Mouse (Mus musculus): ENCODE results near the gene Cbx4.

Gene Cbx4

GRCm38 (mm10) chr11:119092286-119092685 lies 6.3 kb upstream of the Cbx4 start:
- TF ChIP-seq GATA4 (IDR thresholded peaks at IDR 0.05; ENCODE audit: insufficient replicate concordance, low read length) = no peak

DNA sequence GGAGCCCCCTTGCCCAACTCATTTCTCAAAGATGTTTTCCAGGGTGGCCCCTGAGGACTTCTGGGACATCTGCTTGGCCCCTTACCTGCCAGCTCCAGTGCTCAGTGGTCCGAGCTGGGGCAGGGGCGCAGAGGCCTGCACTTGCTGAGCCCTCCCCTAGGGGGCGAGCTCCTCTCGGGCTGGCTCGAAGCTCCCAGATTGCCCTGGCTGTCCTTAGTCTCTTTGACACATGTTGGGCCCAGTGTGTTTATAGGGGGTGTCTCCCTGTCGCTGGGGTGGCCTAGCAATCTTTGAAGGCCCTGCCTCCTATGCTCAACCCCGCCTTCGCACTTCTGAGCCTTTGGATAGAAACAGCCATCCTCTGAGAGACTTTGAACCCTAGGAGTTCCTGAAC lies 5.6 kb upstream of the Cbx4 start:
- TF ChIP-seq GATA4 (IDR thresholded peaks at IDR 0.05; ENCODE audit: insufficient replicate concordance, low read length) = no peak

- TF ChIP-seq GATA4 (IDR thresholded peaks at IDR 0.05; ENCODE audit: insufficient replicate concordance, low read length) = peak; percentile 17; the same call in 1 of the 2 replicates
These were observed 5.1 kb upstream of the Cbx4 start for GRCm38 (mm10) chr11:119090961-119091597.

GRCm38 (mm10) chr11:119090076-119090960 lies 4.3 kb upstream of the Cbx4 start:
- no peak for TF ChIP-seq GATA4 (IDR thresholded peaks at IDR 0.05; ENCODE audit: insufficient replicate concordance, low read length)

DNA sequence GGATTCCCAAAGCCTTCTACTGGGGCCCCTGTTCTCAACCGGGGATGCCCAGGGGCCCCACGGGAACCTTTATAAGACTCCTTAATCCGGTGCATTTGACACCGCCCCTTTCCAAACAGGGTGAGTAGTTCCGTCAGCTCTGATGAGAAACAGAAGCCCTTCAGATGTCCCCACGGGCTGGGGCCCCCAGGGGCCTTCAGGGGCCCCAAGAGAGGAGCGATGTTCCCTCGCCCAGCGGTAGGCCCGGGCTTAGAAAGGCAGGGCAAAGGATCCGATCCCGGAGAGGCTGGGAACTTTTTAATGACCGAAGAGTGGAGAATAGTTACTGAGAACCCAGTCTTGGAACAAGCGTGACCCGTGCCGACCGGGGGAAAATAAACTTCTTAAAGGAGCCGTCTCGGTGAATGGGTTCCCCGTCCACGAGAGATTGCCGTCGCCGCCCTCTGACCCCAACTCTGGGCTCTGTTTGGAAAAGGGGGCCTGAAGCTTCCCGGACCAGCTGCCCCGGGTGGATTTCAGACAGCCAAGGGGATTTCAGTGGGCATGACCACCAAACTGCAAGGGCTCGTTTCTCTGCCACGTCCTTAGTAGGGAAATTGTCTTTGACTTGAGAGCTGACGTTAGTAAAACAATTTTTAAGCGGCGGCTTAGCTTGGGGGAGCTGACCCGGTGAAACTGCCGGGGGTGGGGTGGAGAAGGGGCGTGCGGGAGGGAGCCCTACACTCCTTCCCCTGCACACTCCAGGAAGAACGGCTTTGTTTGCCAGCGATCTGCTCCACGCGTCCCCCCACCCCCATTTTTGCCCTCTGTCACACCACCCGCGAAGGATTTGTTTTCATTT lies 3.4 kb upstream of the Cbx4 start:
- TF ChIP-seq GATA4 (IDR thresholded peaks at IDR 0.05; ENCODE audit: insufficient replicate concordance, low read length) = no peak

DNA sequence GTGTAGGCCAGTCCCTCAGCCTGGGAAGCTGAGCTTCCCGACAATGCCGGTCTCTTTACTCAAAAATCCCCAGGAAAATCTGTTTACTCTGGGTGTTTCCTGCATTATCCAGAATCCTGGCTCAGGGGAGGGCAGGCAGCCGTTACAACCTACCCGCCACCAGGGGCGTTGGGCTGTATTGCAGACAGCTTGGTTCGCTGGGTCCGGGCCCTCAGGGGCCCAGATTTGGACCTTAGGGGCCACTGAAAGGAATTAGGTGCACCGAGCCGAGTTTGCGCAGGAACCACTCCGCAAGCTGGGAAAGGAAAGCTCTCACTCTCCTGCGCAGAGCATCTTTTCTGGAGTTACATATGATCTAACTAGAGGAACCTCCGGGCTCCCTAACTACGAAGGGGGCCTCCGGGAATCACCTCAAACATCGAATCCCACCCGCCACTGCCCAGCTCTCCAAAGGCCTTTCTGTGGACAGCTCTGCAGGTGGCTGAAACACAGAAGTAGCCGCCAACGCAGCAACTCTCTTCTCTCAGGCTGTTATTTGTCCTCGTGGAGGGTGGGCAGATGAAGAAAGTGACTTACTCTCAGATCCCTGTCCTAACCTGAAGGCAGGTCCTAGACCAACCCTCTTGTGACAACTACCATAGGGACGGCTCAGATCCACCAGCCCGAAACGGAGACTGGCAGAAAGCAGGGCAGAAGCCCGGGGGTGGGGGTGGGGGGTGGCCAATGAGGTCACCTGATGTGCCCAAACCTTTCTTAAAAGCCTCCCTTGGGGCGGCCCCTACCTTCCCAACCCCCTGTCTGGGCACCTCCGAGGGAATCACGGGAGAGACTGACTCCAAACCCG lies 2.6 kb upstream of the Cbx4 start:
- TF ChIP-seq GATA4 (IDR thresholded peaks at IDR 0.05; ENCODE audit: insufficient replicate concordance, low read length) = no peak

GRCm38 (mm10) chr11:119087301-119088082 lies 1.5 kb upstream of the Cbx4 start:
- TF ChIP-seq GATA4 (IDR thresholded peaks at IDR 0.05; ENCODE audit: insufficient replicate concordance, low read length) = no peak

GRCm38 (mm10) chr11:119085279-119086062 lies 550 bp downstream of the Cbx4 start:
- TF ChIP-seq GATA4 (IDR thresholded peaks at IDR 0.05; ENCODE audit: insufficient replicate concordance, low read length) = no peak

DNA sequence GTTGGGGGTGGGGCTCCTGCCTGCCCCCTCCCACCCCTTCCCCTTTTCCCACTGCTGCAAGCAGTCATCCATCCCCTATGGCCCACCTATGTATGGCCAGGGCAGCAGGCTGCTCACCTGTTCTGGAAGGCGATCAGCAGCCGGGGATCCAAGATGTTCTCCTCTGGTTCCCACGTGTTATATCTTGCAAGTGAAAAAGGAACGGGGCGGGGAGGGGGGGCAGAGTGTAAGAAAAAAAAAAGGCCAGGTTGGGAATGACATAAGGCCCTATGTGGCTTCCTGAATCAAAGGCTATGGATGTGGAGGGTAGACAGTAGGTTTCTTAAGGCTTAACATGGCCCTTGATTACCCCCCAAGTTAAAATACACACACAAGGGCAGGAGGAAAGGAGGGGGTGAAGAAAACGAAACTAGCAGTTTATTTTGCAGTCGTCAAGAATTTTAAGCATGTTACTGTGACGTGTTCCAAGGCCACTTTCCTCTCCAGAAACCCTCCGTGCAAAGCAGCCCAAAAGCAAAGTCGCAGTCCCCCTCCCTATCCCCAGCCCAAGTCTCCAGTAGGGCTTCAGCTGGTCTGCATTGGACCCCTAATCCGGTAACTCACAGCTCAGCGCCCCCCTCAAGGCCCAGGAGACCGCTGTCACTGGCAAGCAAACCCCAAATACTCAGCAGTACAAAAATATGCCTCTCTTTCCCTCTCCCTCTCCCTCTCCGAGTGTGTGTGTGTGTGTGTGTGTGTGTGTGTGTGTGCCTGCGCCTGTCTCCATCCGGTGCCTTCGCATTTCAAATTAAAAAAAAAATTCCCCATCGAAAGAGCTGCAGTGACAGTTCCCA lies 1.4 kb downstream of the Cbx4 start:
- no peak for TF ChIP-seq GATA4 (IDR thresholded peaks at IDR 0.05; ENCODE audit: insufficient replicate concordance, low read length)

DNA sequence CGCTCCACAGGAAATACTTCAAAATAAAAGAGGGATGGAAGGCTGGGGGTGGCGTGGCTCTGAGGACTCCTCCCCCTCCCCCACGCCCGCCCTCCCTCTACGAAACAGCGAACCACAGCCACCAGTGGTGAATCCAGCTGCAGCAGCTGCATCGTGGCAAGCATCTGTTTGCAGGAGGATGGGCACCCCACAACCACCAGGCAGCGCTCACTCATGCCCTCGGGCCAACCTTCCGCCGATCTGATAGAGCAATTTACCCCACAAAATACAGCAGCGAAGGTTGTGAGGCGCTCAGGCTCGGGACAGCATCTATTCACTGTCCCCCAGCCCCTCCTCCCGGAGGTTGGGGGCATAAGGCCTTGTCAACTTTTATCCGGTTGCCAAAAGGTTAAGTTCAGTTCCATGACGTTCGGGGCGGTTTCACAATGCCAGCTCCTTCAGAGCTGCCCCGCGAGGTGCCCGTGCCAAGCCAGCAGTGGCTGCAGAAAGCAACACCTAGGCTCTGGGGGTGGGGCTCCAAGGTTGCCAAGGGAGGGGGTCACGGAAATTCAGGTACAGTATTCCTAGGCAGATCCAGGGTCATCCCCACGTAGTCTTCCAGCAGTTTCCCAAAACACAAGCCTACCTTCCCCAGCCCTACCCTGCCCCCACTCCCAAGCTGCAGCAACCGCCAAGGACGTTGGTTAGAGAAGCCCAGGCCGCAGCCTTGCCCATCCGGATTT lies 2.1 kb downstream of the Cbx4 start:
- TF ChIP-seq GATA4 (IDR thresholded peaks at IDR 0.05; ENCODE audit: insufficient replicate concordance, low read length) = no peak
